Mouse (Mus musculus): ENCODE measurements around the gene Exosc5. TPM values are rescaled to one million over a fixed set of nuclear protein-coding genes. Genes with fewer than 3 reads are reported as not detected.

Gene Exosc5
- total and polyA plus RNA-seq, 3 experiments, result 51.4 to 367 (median 71.6) TPM

- no peak for TF ChIP-seq POLR2AphosphoS5 (IDR thresholded peaks at IDR 0.05; ENCODE audit: insufficient replicate concordance, low read depth, low read length)
- TF ChIP-seq CTCF (IDR thresholded peaks at IDR 0.05; ENCODE audit: low read depth, low read length), result 0 out of 2 replicates have a peak, but pooled peaks have one; percentile 19
- no peak for TF ChIP-seq GATA2 (IDR thresholded peaks at IDR 0.05; ENCODE audit: borderline replicate concordance, low read depth, low read length)
- no peak for ATAC-seq (ENCODE audit: extremely low read depth, insufficient number of reproducible peaks, low FRiP score, poor library complexity, severe bottlenecking)
- peak; percentile 91 for DNase-seq (ENCODE audit: low spot score)
- Histone ChIP-seq H3K4me1 (ENCODE audit: insufficient read depth, low read depth, low read length) (peaks cover 70% of the 10 kb centered on the region), H3K27me3 (ENCODE audit: insufficient read depth, low read length) (no peaks in the 10 kb centered on the region), H3K36me3 (replicated peaks) (peaks cover 70% of the 10 kb centered on the region), H3K4me3 (ENCODE audit: low read depth, low read length) (peak within 1 kb of the TSS; percentile 95), H3K9me3 (replicated peaks) (no peaks in the 10 kb centered on the region)
Measured at GRCm38 (mm10) chr7:25686680-25687531, 27.9 kb downstream of the Exosc5 start, which contains the start of gene Tgfb1. TSS of gene Tgfb1 (plus strand) at chr7:25687002.

GRCm38 (mm10) chr7:25687811-25688401 lies 28.9 kb downstream of the Exosc5 start:
- Histone ChIP-seq H3K4me1 (ENCODE audit: insufficient read depth, low read depth, low read length) (peaks cover 68% of the 10 kb centered on the region), H3K36me3 (replicated peaks) (peaks cover 70% of the 10 kb centered on the region), H3K27me3 (ENCODE audit: insufficient read depth, low read length) (no peaks in the 10 kb centered on the region), H3K4me3 (ENCODE audit: low read depth, low read length) (peak overlapping the region; percentile 95), H3K9me3 (replicated peaks) (no peaks in the 10 kb centered on the region)
- TF ChIP-seq CTCF (IDR thresholded peaks at IDR 0.05; ENCODE audit: low read depth, low read length) (peak; percentile 41; the same call in 1 of the 2 replicates), POLR2AphosphoS5 (IDR thresholded peaks at IDR 0.05; ENCODE audit: insufficient replicate concordance, low read depth, low read length) (no peak)
- no peak for ATAC-seq (ENCODE audit: extremely low read depth, insufficient number of reproducible peaks, low FRiP score, poor library complexity, severe bottlenecking)
- peak; percentile 77 for DNase-seq (ENCODE audit: low spot score)

DNA sequence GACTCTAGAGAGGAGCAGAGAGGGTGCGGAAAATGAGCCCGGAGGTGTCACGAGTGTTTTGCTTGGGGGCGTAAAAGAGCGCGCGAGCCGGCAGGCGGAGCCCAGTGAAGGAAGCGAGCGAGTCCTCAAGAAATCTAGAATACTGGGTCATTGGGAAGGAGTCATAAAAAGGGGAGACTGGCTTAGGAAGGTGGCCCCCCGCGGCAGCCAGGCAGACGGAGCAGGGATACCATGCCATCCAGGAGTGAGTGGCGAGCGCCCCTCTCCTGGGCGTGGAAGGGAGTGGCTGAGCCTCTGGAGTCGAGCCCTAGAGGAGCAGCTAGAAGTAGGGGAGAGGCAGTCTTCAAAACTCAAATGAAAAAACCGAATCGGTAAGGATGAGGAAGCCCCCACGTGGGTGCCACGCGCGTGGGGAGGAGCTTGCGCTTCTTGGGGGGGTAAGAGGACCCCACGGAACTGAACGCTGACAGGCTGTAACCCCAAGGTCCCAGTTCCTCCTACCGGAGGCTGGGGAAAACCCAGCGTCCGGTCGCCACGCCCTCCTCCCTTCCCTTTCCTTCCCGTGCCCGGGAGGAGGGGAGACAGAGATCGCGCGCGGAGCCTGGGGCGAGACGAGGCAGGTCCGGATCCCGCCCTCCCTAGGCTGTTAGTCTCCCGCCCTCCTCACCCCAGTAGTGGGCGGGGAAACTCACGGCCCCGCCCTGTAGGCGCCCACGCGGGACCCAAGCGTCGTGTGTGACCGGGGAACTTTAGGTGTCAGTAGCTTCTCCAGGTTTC lies 30.0 kb downstream of the Exosc5 start:
- DNase-seq (ENCODE audit: low spot score), result peak; percentile 84
- TF ChIP-seq CTCF (IDR thresholded peaks at IDR 0.05; ENCODE audit: low read depth, low read length) (no peak), POLR2AphosphoS5 (IDR thresholded peaks at IDR 0.05; ENCODE audit: insufficient replicate concordance, low read depth, low read length) (no peak), TAL1 (conservative IDR thresholded peaks at IDR 0.05; ENCODE audit: low read depth, low read length) (no peak), GATA1 (IDR thresholded peaks at IDR 0.05; ENCODE audit: borderline replicate concordance, low read length) (no peak), GATA2 (IDR thresholded peaks at IDR 0.05; ENCODE audit: borderline replicate concordance, low read depth, low read length) (no peak)
- Histone ChIP-seq H3K9me3 (replicated peaks) (no peaks in the 10 kb centered on the region), H3K4me3 (ENCODE audit: low read depth, low read length) (peak overlapping the region; percentile 95), H3K27me3 (ENCODE audit: insufficient read depth, low read length) (no peaks in the 10 kb centered on the region), H3K36me3 (replicated peaks) (peaks cover 74% of the 10 kb centered on the region), H3K4me1 (ENCODE audit: insufficient read depth, low read depth, low read length) (peaks cover 67% of the 10 kb centered on the region)
- peak; percentile 77 for ATAC-seq (ENCODE audit: extremely low read depth, insufficient number of reproducible peaks, low FRiP score, poor library complexity, severe bottlenecking)

GRCm38 (mm10) chr7:25689603-25690021 lies 30.6 kb downstream of the Exosc5 start:
- H3K36me3 ChIP-seq (replicated peaks), result peaks cover 75% of the 10 kb centered on the region
- DNase-seq (ENCODE audit: low spot score), result no peak
- peaks cover 66% of the 10 kb centered on the region for H3K4me1 ChIP-seq (ENCODE audit: insufficient read depth, low read depth, low read length)
- H3K4me3 ChIP-seq (ENCODE audit: low read depth, low read length), result peak overlapping the region; percentile 95
- no peaks in the 10 kb centered on the region for H3K27me3 ChIP-seq (ENCODE audit: insufficient read depth, low read length)
- H3K9me3 ChIP-seq (replicated peaks), result no peaks in the 10 kb centered on the region
- peak; percentile 15; the same call in 1 of the 2 replicates for ATAC-seq (ENCODE audit: extremely low read depth, insufficient number of reproducible peaks, low FRiP score, poor library complexity, severe bottlenecking)
- TF ChIP-seq GATA2 (IDR thresholded peaks at IDR 0.05; ENCODE audit: borderline replicate concordance, low read depth, low read length), result no peak
- no peak for TF ChIP-seq POLR2AphosphoS5 (IDR thresholded peaks at IDR 0.05; ENCODE audit: insufficient replicate concordance, low read depth, low read length)
- no peak for TF ChIP-seq GATA1 (IDR thresholded peaks at IDR 0.05; ENCODE audit: borderline replicate concordance, low read length)
- no peak for TF ChIP-seq CTCF (IDR thresholded peaks at IDR 0.05; ENCODE audit: low read depth, low read length)

GRCm38 (mm10) chr7:25690051-25690450 lies 31.1 kb downstream of the Exosc5 start:
- Histone ChIP-seq H3K4me3 (ENCODE audit: low read depth, low read length) (peak overlapping the region; percentile 95), H3K9me3 (replicated peaks) (no peaks in the 10 kb centered on the region), H3K4me1 (ENCODE audit: insufficient read depth, low read depth, low read length) (peaks cover 66% of the 10 kb centered on the region), H3K36me3 (replicated peaks) (peaks cover 75% of the 10 kb centered on the region), H3K27me3 (ENCODE audit: insufficient read depth, low read length) (no peaks in the 10 kb centered on the region)
- TF ChIP-seq GATA1 (IDR thresholded peaks at IDR 0.05; ENCODE audit: borderline replicate concordance, low read length), result no peak
- no peak for TF ChIP-seq GATA2 (IDR thresholded peaks at IDR 0.05; ENCODE audit: borderline replicate concordance, low read depth, low read length)
- no peak for TF ChIP-seq POLR2AphosphoS5 (IDR thresholded peaks at IDR 0.05; ENCODE audit: insufficient replicate concordance, low read depth, low read length)
- TF ChIP-seq CTCF (IDR thresholded peaks at IDR 0.05; ENCODE audit: low read depth, low read length), result no peak
- TF ChIP-seq TAL1 (conservative IDR thresholded peaks at IDR 0.05; ENCODE audit: low read depth, low read length), result no peak
- ATAC-seq (ENCODE audit: extremely low read depth, insufficient number of reproducible peaks, low FRiP score, poor library complexity, severe bottlenecking) (no peak), DNase-seq (ENCODE audit: low spot score) (no peak)

DNA sequence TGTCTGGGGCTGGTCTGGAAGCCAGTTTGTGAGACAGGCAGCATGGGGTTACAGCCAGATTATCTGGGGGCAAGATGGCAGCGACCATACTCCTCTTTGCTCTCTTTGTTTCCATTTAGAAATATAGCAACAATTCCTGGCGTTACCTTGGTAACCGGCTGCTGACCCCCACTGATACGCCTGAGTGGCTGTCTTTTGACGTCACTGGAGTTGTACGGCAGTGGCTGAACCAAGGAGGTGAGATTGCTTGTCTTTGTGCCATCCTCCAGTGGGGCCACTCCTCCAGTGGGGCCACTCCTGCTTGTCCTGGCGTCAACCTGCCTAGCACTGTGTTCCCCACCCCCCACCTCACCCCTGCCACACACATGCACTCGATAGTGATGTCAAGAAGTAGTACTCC lies 35.1 kb downstream of the Exosc5 start:
- Histone ChIP-seq H3K4me1 (ENCODE audit: insufficient read depth, low read depth, low read length) (peaks cover 69% of the 10 kb centered on the region), H3K4me3 (ENCODE audit: low read depth, low read length) (no peak overlapping the region; the same call in 1 of the 2 replicates), H3K36me3 (replicated peaks) (peaks cover 94% of the 10 kb centered on the region), H3K27me3 (ENCODE audit: insufficient read depth, low read length) (no peaks in the 10 kb centered on the region), H3K9me3 (replicated peaks) (peaks cover 3% of the 10 kb centered on the region; the same call in 1 of the 2 replicates)
- TF ChIP-seq GATA1 (IDR thresholded peaks at IDR 0.05; ENCODE audit: borderline replicate concordance, low read length), result no peak
- DNase-seq (ENCODE audit: low spot score) (no peak), ATAC-seq (ENCODE audit: extremely low read depth, insufficient number of reproducible peaks, low FRiP score, poor library complexity, severe bottlenecking) (no peak)

Measured in G1E (cell line).